Comparison of ENCODE assay signal across 8 mouse cellular contexts in the genomic region with DNA sequence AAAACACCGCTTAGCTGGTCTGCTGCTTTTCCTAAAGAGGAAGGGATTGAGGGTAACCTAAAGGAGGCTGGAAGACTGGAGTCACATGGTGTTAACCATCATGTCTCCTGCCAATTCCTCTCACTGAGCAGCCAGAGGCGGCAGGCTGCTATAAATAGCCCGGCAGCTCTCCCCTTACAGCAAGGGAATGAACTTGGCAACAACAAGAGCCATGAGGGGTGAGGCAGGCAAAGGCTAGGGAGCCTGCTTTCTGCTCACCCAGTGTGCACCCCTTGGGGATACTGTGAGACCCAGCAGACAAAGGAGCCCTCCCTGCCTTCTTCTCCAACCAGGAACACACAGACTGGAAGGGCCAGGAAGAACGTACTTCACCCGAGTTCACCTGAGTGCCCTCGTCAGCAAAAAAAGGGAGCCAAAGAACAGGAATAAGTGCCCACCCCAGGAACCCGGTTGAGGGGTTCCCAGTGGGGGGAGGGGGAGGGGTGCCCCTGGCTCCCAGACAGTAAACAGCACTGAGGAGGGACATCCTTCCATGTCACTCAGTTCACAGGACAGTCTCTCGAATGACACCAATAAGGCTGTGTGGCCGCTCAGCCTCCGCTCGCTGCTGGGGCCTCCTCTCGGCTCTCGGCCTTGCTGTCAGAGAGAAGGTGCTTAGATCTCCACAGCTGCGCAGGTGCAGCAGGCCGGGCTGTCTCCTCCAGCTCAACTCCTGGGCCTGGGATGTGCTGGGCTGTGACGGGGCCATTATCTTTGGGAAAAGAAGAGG. TPM values are rescaled to one million over a fixed set of nuclear protein-coding genes. Genes with fewer than 3 reads are reported as not detected.
DNase-seq lines count a peak whose midpoint lies in the region; ATAC-seq lines count a peak whose summit lies in the region.

No protein-coding gene starts in this region.

- H3K9ac ChIP-seq in midbrain, embryonic 11.5 days (ENCODE audit: low read length), result 0 out of 2 replicates have a peak overlapping the region, but pooled peaks have one; percentile 4
- no peak overlapping the region for H3K9ac ChIP-seq in embryonic facial prominence, embryonic 14.5 days (ENCODE audit: low read depth, low read length)
- H3K9ac ChIP-seq in heart, embryonic 15.5 days, result peak overlapping the region; percentile 44
- H3K9ac ChIP-seq in limb, embryonic 15.5 days, result no peak overlapping the region

- H3K9me3 ChIP-seq in midbrain, embryonic 11.5 days (ENCODE audit: control insufficient read depth, low read length), result no peaks in the 10 kb centered on the region
- no peaks in the 10 kb centered on the region for H3K9me3 ChIP-seq in midbrain, embryonic 10.5 days (replicated peaks)
- H3K9me3 ChIP-seq in embryonic facial prominence, embryonic 14.5 days (ENCODE audit: control insufficient read depth, low read length), result no peaks in the 10 kb centered on the region
- H3K9me3 ChIP-seq in heart, embryonic 15.5 days (replicated peaks), result no peaks in the 10 kb centered on the region
- no peaks in the 10 kb centered on the region for H3K9me3 ChIP-seq in limb, embryonic 15.5 days

- no peak overlapping the region for H3K4me2 ChIP-seq in midbrain, embryonic 11.5 days
- no peak overlapping the region for H3K4me2 ChIP-seq in embryonic facial prominence, embryonic 14.5 days (ENCODE audit: low read depth, low read length)
- peak overlapping the region; percentile 14; the same call in 1 of the 2 replicates for H3K4me2 ChIP-seq in heart, embryonic 15.5 days
- no peak overlapping the region for H3K4me2 ChIP-seq in limb, embryonic 15.5 days

- no peak overlapping the region for H3K27ac ChIP-seq in midbrain, embryonic 11.5 days (ENCODE audit: low read depth, low read length)
- H3K27ac ChIP-seq in midbrain, embryonic 10.5 days (replicated peaks), result no peak overlapping the region; the same call in 1 of the 2 replicates
- H3K27ac ChIP-seq in embryonic facial prominence, embryonic 14.5 days (replicated peaks; ENCODE audit: low read depth, low read length), result peak overlapping the region; percentile 30; the same call in 1 of the 2 replicates
- peak overlapping the region; percentile 96 for H3K27ac ChIP-seq in heart, embryonic 15.5 days
- peak overlapping the region; percentile 40; the same call in 1 of the 2 replicates for H3K27ac ChIP-seq in limb, embryonic 15.5 days

- 65% methylated on average over 16 of the region's 16 CpGs for WGBS in midbrain, embryonic 11.5 days
- 66% methylated on average over 16 of the region's 16 CpGs for WGBS in midbrain, embryonic 10.5 days
- WGBS in embryonic facial prominence, embryonic 14.5 days, result 56% methylated on average over 16 of the region's 16 CpGs
- WGBS in heart, embryonic 15.5 days, result 37% methylated on average over 16 of the region's 16 CpGs
- WGBS in limb, embryonic 15.5 days, result 52% methylated on average over 16 of the region's 16 CpGs

- no peaks in the 10 kb centered on the region for H3K36me3 ChIP-seq in midbrain, embryonic 11.5 days (ENCODE audit: control insufficient read depth, insufficient read depth, low read length)
- H3K36me3 ChIP-seq in midbrain, embryonic 10.5 days, result peaks cover 8% of the 10 kb centered on the region
- no peaks in the 10 kb centered on the region for H3K36me3 ChIP-seq in embryonic facial prominence, embryonic 14.5 days (ENCODE audit: control insufficient read depth, insufficient read depth, low read length)
- H3K36me3 ChIP-seq in heart, embryonic 15.5 days, result peaks cover 14% of the 10 kb centered on the region; the same call in 1 of the 2 replicates
- H3K36me3 ChIP-seq in limb, embryonic 15.5 days, result no peaks in the 10 kb centered on the region

- H3K4me1 ChIP-seq in midbrain, embryonic 11.5 days (ENCODE audit: control insufficient read depth, insufficient read depth, low read length), result no peaks in the 10 kb centered on the region; the same call in 1 of the 2 replicates
- H3K4me1 ChIP-seq in midbrain, embryonic 10.5 days, result peaks cover 11% of the 10 kb centered on the region
- peaks cover 13% of the 10 kb centered on the region for H3K4me1 ChIP-seq in embryonic facial prominence, embryonic 14.5 days (ENCODE audit: control insufficient read depth, insufficient read depth, low read length)
- peaks cover 47% of the 10 kb centered on the region for H3K4me1 ChIP-seq in heart, embryonic 15.5 days (replicated peaks)
- peaks cover 30% of the 10 kb centered on the region for H3K4me1 ChIP-seq in limb, embryonic 15.5 days

- no peaks in the 10 kb centered on the region for H3K27me3 ChIP-seq in midbrain, embryonic 11.5 days (ENCODE audit: control insufficient read depth, insufficient read depth, low read length)
- no peaks in the 10 kb centered on the region for H3K27me3 ChIP-seq in midbrain, embryonic 10.5 days (ENCODE audit: low read depth, poor library complexity, severe bottlenecking)
- no peaks in the 10 kb centered on the region for H3K27me3 ChIP-seq in embryonic facial prominence, embryonic 14.5 days (replicated peaks; ENCODE audit: control insufficient read depth, insufficient read depth, low read length)
- H3K27me3 ChIP-seq in heart, embryonic 15.5 days, result no peaks in the 10 kb centered on the region
- no peaks in the 10 kb centered on the region for H3K27me3 ChIP-seq in limb, embryonic 15.5 days

- no peak for ATAC-seq in midbrain, embryonic 11.5 days (ENCODE audit: low FRiP score)
- peak; percentile 92 for ATAC-seq in embryonic facial prominence, embryonic 14.5 days (ENCODE audit: low read depth)
- ATAC-seq in heart, embryonic 15.5 days (replicated peaks; ENCODE audit: insufficient number of reproducible peaks, insufficient read depth, low FRiP score, low read depth), result peak; percentile 90
- ATAC-seq in limb, embryonic 15.5 days (ENCODE audit: insufficient number of reproducible peaks, low FRiP score, low TSS enrichment, low read depth), result peak; percentile 76
- no peak for ATAC-seq in activated CD4-positive, CD25-positive, alpha-beta regulatory T cell, adult 4 months

- no peak for DNase-seq in midbrain, embryonic 11.5 days (ENCODE audit: low spot score, missing footprints)
- DNase-seq in midbrain, embryonic 10.5 days (ENCODE audit: low spot score), result no peak
- peak; percentile 91 for DNase-seq in embryonic facial prominence, embryonic 14.5 days (ENCODE audit: low spot score)
- DNase-seq in layer of hippocampus, adult 9-10 months (ENCODE audit: low spot score), result no peak
- DNase-seq in right cerebral cortex, postnatal 36 days (ENCODE audit: low spot score in 2 of 2), result no peak

- H3K4me3 ChIP-seq in midbrain, embryonic 11.5 days (ENCODE audit: low read depth, low read length), result no peak overlapping the region
- no peak overlapping the region for H3K4me3 ChIP-seq in midbrain, embryonic 10.5 days
- no peak overlapping the region for H3K4me3 ChIP-seq in embryonic facial prominence, embryonic 14.5 days (ENCODE audit: low read depth, low read length)
- no peak overlapping the region for H3K4me3 ChIP-seq in heart, embryonic 15.5 days
- no peak overlapping the region for H3K4me3 ChIP-seq in limb, embryonic 15.5 days

RNA-seq across cellular contexts. Expression of a gene that starts 57.8 kb away (rescaled TPM):
- 2.6 and 2.8 TPM in 2 replicates for polyA plus RNA-seq in midbrain, embryonic 11.5 days (2014; fragmentation: Nextera tagmentation; extraction: Ambion mirVana)
- polyA plus RNA-seq in midbrain, embryonic 10.5 days (2016; fragmentation: Nextera tagmentation; extraction: Ambion mirVana), result 0.95 and 1.1 TPM in 2 replicates
- 1.6 and 1.9 TPM in 2 replicates for polyA plus RNA-seq in embryonic facial prominence, embryonic 14.5 days (2014; fragmentation: Nextera tagmentation; extraction: Ambion mirVana)
- 5.6 and 5.9 TPM in 2 replicates for polyA plus RNA-seq in heart, embryonic 15.5 days (2015; fragmentation: Nextera tagmentation; extraction: Ambion mirVana)
- 0.95 and 1.2 TPM in 2 replicates for polyA plus RNA-seq in limb, embryonic 15.5 days (2015; fragmentation: Nextera tagmentation; extraction: Ambion mirVana)
- polyA plus RNA-seq in activated CD4-positive, CD25-positive, alpha-beta regulatory T cell, adult 4 months (2017; shearing (Covaris generic)), result not detected

Comparison
In these comparisons a context has a peak if more than half of its experiments do, and no peak if none do; other contexts are left out.
1. ATAC-seq: peak in embryonic facial prominence, embryonic 14.5 days (single experiment), heart, embryonic 15.5 days (single experiment) and limb, embryonic 15.5 days (single experiment); none in midbrain, embryonic 11.5 days (single experiment) and activated CD4-positive, CD25-positive, alpha-beta regulatory T cell, adult 4 months (single experiment).
2. H3K27ac ChIP-seq: peak in embryonic facial prominence, embryonic 14.5 days (single experiment), heart, embryonic 15.5 days (single experiment) and limb, embryonic 15.5 days (single experiment); none in midbrain, embryonic 11.5 days (single experiment) and midbrain, embryonic 10.5 days (single experiment).
3. H3K9ac ChIP-seq: peak in midbrain, embryonic 11.5 days (single experiment) and heart, embryonic 15.5 days (single experiment); none in embryonic facial prominence, embryonic 14.5 days (single experiment) and limb, embryonic 15.5 days (single experiment).